Mouse (Mus musculus): Measurements from ENCODE around the gene Olfr1128. TPM values are rescaled to one million over a fixed set of nuclear protein-coding genes. Genes with fewer than 3 reads are reported as not detected.
"Not testable (repeated sequence)": the region's sequence is repeated elsewhere in the genome, so short reads cannot be mapped to it uniquely, and the experiment has no call there.

Gene Olfr1128
- polyA plus RNA-seq (2015; fragmentation: Nextera tagmentation; extraction: Ambion mirVana), result not detected in 2 replicates

GRCm38 (mm10) chr2:87545442-87545841 is at the start of gene Olfr1128:
Gene Olfr1128, minus strand, starts transcription at chr2:87545542.
- WGBS, result 68% methylated on average over 1 of the region's 1 CpGs
- ATAC-seq, result no peak
- H3K9me3 ChIP-seq (ENCODE audit: low read length), result no peaks in the 10 kb centered on the region
- H3K27ac ChIP-seq (ENCODE audit: low read length), result no peak within 1 kb of the TSS
- no peak for DNase-seq (ENCODE audit: low spot score)
- no peak within 1 kb of the TSS for H3K4me2 ChIP-seq (replicated peaks; ENCODE audit: low read depth, low read length)
- H3K4me3 ChIP-seq (ENCODE audit: low read depth, low read length), result no peak within 1 kb of the TSS
- TF ChIP-seq CTCF (IDR thresholded peaks at IDR 0.05) (no peak), EP300 (IDR thresholded peaks at IDR 0.05) (no peak)
- no peaks in the 10 kb centered on the region for H3K27me3 ChIP-seq (replicated peaks; ENCODE audit: insufficient read depth, low read length)
- H3K9ac ChIP-seq (replicated peaks; ENCODE audit: low read depth), result no peak within 1 kb of the TSS
- H3K4me1 ChIP-seq (ENCODE audit: insufficient read depth, low read depth, low read length), result no peaks in the 10 kb centered on the region
- H3K36me3 ChIP-seq (ENCODE audit: insufficient read depth, low read length), result no peaks in the 10 kb centered on the region

GRCm38 (mm10) chr2:87573602-87574001 is 28.3 kb upstream of the Olfr1128 start, which contains the start of gene Olfr1129:
Gene Olfr1129, plus strand, starts transcription at chr2:87573902.
- H3K36me3 ChIP-seq (ENCODE audit: insufficient read depth, low read length); DNase-seq (ENCODE audit: low spot score); H3K4me2 ChIP-seq (replicated peaks; ENCODE audit: low read depth, low read length); H3K9ac ChIP-seq (replicated peaks; ENCODE audit: low read depth); H3K27ac ChIP-seq (ENCODE audit: low read length); ATAC-seq; H3K27me3 ChIP-seq (replicated peaks; ENCODE audit: insufficient read depth, low read length); H3K9me3 ChIP-seq (ENCODE audit: low read length); H3K4me1 ChIP-seq (ENCODE audit: insufficient read depth, low read depth, low read length); H3K4me3 ChIP-seq (ENCODE audit: low read depth, low read length): not testable (repeated sequence)
- WGBS, result 58% methylated on average over 1 of the region's 1 CpGs

- ATAC-seq (no peak), DNase-seq (ENCODE audit: low spot score) (no peak)
- H3K36me3 ChIP-seq (ENCODE audit: insufficient read depth, low read length), result no peaks in the 10 kb centered on the region
- TF ChIP-seq CTCF (IDR thresholded peaks at IDR 0.05), result no peak
- TF ChIP-seq EP300 (IDR thresholded peaks at IDR 0.05), result no peak
- H3K4me2 ChIP-seq (replicated peaks; ENCODE audit: low read depth, low read length), result no peak overlapping the region
- H3K4me3 ChIP-seq (ENCODE audit: low read depth, low read length), result no peak overlapping the region
- no peaks in the 10 kb centered on the region for H3K9me3 ChIP-seq (ENCODE audit: low read length)
- 61% methylated on average over 2 of the region's 2 CpGs for WGBS
- no peak overlapping the region for H3K9ac ChIP-seq (replicated peaks; ENCODE audit: low read depth)
- H3K27me3 ChIP-seq (replicated peaks; ENCODE audit: insufficient read depth, low read length), result no peaks in the 10 kb centered on the region
- H3K4me1 ChIP-seq (ENCODE audit: insufficient read depth, low read depth, low read length), result no peaks in the 10 kb centered on the region
- H3K27ac ChIP-seq (ENCODE audit: low read length), result no peak overlapping the region
These were observed 10.5 kb downstream of the Olfr1128 start for GRCm38 (mm10) chr2:87534826-87535225.

- Histone ChIP-seq H3K4me3 (ENCODE audit: low read depth, low read length) (no peak within 1 kb of the TSS), H3K27ac (ENCODE audit: low read length) (no peak within 1 kb of the TSS), H3K9me3 (ENCODE audit: low read length) (no peaks in the 10 kb centered on the region), H3K9ac (replicated peaks; ENCODE audit: low read depth) (no peak within 1 kb of the TSS), H3K27me3 (replicated peaks; ENCODE audit: insufficient read depth, low read length) (no peaks in the 10 kb centered on the region), H3K36me3 (ENCODE audit: insufficient read depth, low read length) (no peaks in the 10 kb centered on the region), H3K4me1 (ENCODE audit: insufficient read depth, low read depth, low read length) (no peaks in the 10 kb centered on the region), H3K4me2 (replicated peaks; ENCODE audit: low read depth, low read length) (no peak within 1 kb of the TSS)
- TF ChIP-seq CTCF (IDR thresholded peaks at IDR 0.05), result no peak
- TF ChIP-seq EP300 (IDR thresholded peaks at IDR 0.05), result no peak
- DNase-seq (ENCODE audit: low spot score) (no peak), ATAC-seq (no peak)
These were observed 13.8 kb downstream of the Olfr1128 start, which contains the start of gene Olfr153 for GRCm38 (mm10) chr2:87531496-87531895. Gene Olfr153, plus strand, starts transcription at chr2:87531796.

GRCm38 (mm10) chr2:87525899-87526616 is 19.3 kb downstream of the Olfr1128 start:
- not testable (repeated sequence) for DNase-seq (ENCODE audit: low spot score); H3K27ac ChIP-seq (ENCODE audit: low read length); ATAC-seq; H3K9ac ChIP-seq (replicated peaks; ENCODE audit: low read depth); H3K36me3 ChIP-seq (ENCODE audit: insufficient read depth, low read length); H3K4me2 ChIP-seq (replicated peaks; ENCODE audit: low read depth, low read length); H3K4me1 ChIP-seq (ENCODE audit: insufficient read depth, low read depth, low read length); H3K9me3 ChIP-seq (ENCODE audit: low read length); H3K4me3 ChIP-seq (ENCODE audit: low read depth, low read length); H3K27me3 ChIP-seq (replicated peaks; ENCODE audit: insufficient read depth, low read length)
- WGBS, result 27% methylated on average over 38 of the region's 39 CpGs

- H3K4me3 ChIP-seq (ENCODE audit: low read depth, low read length), result no peak overlapping the region
- WGBS, result 75% methylated on average over 4 of the region's 4 CpGs
- H3K4me1 ChIP-seq (ENCODE audit: insufficient read depth, low read depth, low read length), result no peaks in the 10 kb centered on the region
- H3K36me3 ChIP-seq (ENCODE audit: insufficient read depth, low read length), result no peaks in the 10 kb centered on the region
- no peaks in the 10 kb centered on the region for H3K27me3 ChIP-seq (replicated peaks; ENCODE audit: insufficient read depth, low read length)
- no peak for DNase-seq (ENCODE audit: low spot score)
- no peak overlapping the region for H3K9ac ChIP-seq (replicated peaks; ENCODE audit: low read depth)
- no peak overlapping the region for H3K4me2 ChIP-seq (replicated peaks; ENCODE audit: low read depth, low read length)
- TF ChIP-seq EP300 (IDR thresholded peaks at IDR 0.05) (no peak), CTCF (IDR thresholded peaks at IDR 0.05) (no peak)
- no peaks in the 10 kb centered on the region for H3K9me3 ChIP-seq (ENCODE audit: low read length)
- H3K27ac ChIP-seq (ENCODE audit: low read length), result no peak overlapping the region
- ATAC-seq, result no peak
These were observed 24.7 kb downstream of the Olfr1128 start for GRCm38 (mm10) chr2:87520651-87521050.

All from lung, postnatal 0 days (tissue).